Mouse (Mus musculus) thymus, adult 2 months (tissue): Measurements from ENCODE around the gene Gm36245.

Experiments
- CTCF ChIP-seq: fragments of 200-500 bp; IDR thresholded peaks from 2 replicates; pipeline ENCODE4 v1.5.1; 2012; ENCODE audit warnings: mild to moderate bottlenecking, control low read depth, low read length, moderate library complexity, borderline replicate concordance; ENCODE audit not compliant: control insufficient read depth, poor library complexity, insufficient read depth; ENCODE audit errors: extremely low read depth
- POLR2A ChIP-seq: fragments of 200-500 bp; IDR thresholded peaks from 2 replicates; pipeline ENCODE4 v1.6.1; 2012; ENCODE audit warnings: mild to moderate bottlenecking, low read length, control low read depth, moderate library complexity; ENCODE audit not compliant: control insufficient read depth, poor library complexity, insufficient read depth; ENCODE audit errors: extremely low read depth

- TF ChIP-seq POLR2A (no peak), CTCF (no peak)
Observed at GRCm38 (mm10) chr15:77578801-77579200, 20.3 kb upstream of the Gm36245 start.
